Mouse (Mus musculus): ENCODE results near the gene Gm28305. TPM values are rescaled to one million over a fixed set of nuclear protein-coding genes. Genes with fewer than 3 reads are reported as not detected.

The Gm28305 gene
- not detected in 2 replicates for polyA plus RNA-seq (2015; fragmentation: Nextera tagmentation; extraction: Ambion mirVana)

DNA sequence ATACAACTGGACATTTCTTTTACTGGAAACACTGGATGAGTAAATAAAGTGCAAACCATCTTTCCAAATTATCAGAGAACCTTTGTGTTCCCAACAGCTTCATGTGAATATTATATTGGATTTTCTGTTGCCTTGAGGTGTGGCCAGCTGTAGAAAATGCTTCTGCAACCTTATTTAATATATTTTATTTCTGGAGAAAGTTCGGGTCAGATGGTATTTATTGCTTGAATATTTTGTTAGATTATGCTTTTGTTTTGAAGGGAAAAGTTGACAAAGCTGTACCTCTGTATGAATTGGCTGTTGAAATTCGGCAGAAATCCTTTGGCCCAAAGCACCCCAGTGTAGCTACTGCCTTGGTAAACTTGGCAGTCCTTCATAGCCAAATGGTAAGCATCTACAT, at the start of gene Gm28305:
Gene Gm28305 (plus strand): TSS at position 301 of the 400 bp plus-strand sequence.
- Histone ChIP-seq H3K27ac (replicated peaks) (no peak within 1 kb of the TSS), H3K4me1 (replicated peaks) (no peaks in the 10 kb centered on the region), H3K27me3 (no peaks in the 10 kb centered on the region), H3K4me3 (no peak within 1 kb of the TSS), H3K9me3 (no peaks in the 10 kb centered on the region), H3K4me2 (no peak within 1 kb of the TSS), H3K9ac (no peak within 1 kb of the TSS), H3K36me3 (peaks cover 25% of the 10 kb centered on the region)
- 69% methylated on average over 2 of the region's 2 CpGs for WGBS
- no peak for ATAC-seq (ENCODE audit: low FRiP score, low read depth)

DNA sequence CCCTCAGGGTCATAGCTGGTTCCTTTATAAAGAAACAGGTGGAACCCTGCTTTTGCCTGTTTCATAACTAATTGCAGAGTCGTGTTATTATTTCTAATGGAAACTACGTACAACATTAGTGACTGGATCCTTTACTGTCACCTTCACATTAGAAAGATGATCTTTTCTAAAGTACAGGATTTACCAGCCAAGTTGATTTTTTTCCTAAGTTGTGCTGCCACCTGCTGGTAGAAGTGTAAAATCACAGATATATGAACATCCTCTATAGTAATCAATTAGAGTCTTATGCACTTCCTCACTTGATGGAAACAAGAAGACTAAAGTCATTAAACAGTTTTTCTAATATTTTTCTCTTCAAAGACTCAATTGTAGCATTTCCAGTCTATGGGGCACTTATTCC, 44.0 kb upstream of the Gm28305 start:
- H3K4me1 ChIP-seq (replicated peaks), result 0 out of 2 replicates have a peak, but pooled peaks cover 3% of the 10 kb centered on the region
- no peak for ATAC-seq (ENCODE audit: low FRiP score, low read depth)
- no peaks in the 10 kb centered on the region; the same call in 1 of the 2 replicates for H3K27me3 ChIP-seq
- H3K4me2 ChIP-seq, result no peak overlapping the region
- H3K36me3 ChIP-seq, result no peaks in the 10 kb centered on the region
- 8% methylated on average over 2 of the region's 2 CpGs for WGBS
- H3K27ac ChIP-seq (replicated peaks), result no peak overlapping the region
- H3K4me3 ChIP-seq, result no peak overlapping the region
- H3K9ac ChIP-seq, result no peak overlapping the region
- no peaks in the 10 kb centered on the region for H3K9me3 ChIP-seq

DNA sequence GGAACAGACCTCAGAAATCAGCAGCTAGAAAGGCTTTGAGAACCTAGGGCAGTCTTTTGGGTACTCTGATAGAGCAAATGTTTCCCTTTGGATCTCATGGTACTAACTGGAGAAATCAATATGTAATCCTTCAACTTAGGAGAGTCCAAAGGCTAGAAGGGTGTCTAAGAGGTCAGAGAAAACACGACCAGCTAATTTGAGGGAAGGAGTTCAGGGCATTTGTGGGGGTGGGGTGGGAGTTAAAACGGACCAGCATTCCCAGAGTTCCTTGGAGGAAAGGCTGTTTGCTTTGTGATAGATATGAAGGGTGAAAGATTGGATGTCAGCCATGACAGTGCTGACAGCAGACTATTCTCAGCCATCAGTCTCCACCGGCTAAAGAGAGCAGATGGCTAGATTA, 39.9 kb upstream of the Gm28305 start:
- no peak for ATAC-seq (ENCODE audit: low FRiP score, low read depth)
- Histone ChIP-seq H3K4me1 (replicated peaks) (peaks cover 22% of the 10 kb centered on the region), H3K27ac (replicated peaks) (no peak overlapping the region), H3K9me3 (no peaks in the 10 kb centered on the region), H3K36me3 (no peaks in the 10 kb centered on the region), H3K9ac (no peak overlapping the region), H3K27me3 (no peaks in the 10 kb centered on the region; the same call in 1 of the 2 replicates), H3K4me3 (no peak overlapping the region), H3K4me2 (no peak overlapping the region)
- WGBS, result 56% methylated on average over 3 of the region's 3 CpGs

DNA sequence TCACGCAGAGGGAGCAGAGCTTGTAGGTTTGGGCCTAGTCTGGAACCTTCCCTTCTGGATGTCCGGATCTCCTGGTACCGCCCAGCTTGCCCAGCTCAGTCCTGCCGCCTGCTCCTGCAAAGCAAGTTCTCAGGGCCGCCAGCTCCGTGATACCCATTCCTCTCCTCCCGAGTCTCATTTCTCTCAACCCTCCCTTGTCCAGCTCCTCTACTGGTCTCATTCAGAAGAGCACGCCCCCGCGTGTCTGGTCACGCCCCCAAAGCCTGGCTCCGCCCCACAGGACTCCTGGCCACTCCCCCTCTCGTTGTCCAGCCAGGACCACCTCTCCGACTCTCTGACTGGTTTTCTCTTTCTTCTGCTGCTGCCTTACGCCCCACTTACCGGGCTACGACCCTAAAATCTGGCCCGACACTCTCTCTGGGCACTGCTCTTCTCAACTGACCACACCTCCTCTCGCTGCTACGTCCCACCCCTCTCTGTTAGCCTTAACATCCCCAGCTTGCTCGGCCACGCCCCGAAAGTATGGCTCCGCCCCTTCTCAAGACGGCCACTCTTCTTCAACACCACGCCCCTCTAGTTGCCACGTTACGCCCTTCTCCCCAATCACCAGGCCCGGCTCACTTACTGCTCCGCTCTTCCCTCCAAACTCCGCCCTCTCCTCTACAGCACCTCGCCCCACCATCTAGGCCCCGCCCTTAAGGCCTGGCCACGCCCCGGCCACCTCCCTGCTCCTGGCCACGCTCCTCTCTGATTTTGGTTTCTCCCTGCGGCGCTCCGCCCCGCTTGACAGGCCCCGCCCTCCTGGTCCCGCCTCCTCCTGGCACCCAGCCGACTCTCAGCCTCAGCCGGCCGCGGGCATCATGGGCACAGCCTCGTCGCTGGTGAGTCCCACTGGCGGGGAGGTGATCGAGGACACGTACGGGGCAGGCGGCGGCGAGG, 38.3 kb upstream of the Gm28305 start, which contains the start of gene Nphp3:
Gene Nphp3 (plus strand): TSS at position 624 of the 939 bp plus-strand sequence.
- WGBS, result under 1% methylated on average over 55 of the region's 55 CpGs
- Histone ChIP-seq H3K27me3 (no peaks in the 10 kb centered on the region; the same call in 1 of the 2 replicates), H3K4me2 (peak within 1 kb of the TSS; percentile 78), H3K9ac (peak within 1 kb of the TSS; percentile 50), H3K4me1 (replicated peaks) (peaks cover 22% of the 10 kb centered on the region), H3K36me3 (no peaks in the 10 kb centered on the region), H3K4me3 (peak within 1 kb of the TSS; percentile 52), H3K27ac (replicated peaks) (peak within 1 kb of the TSS; percentile 93), H3K9me3 (no peaks in the 10 kb centered on the region)
- ATAC-seq (ENCODE audit: low FRiP score, low read depth), result peak; percentile 99

DNA sequence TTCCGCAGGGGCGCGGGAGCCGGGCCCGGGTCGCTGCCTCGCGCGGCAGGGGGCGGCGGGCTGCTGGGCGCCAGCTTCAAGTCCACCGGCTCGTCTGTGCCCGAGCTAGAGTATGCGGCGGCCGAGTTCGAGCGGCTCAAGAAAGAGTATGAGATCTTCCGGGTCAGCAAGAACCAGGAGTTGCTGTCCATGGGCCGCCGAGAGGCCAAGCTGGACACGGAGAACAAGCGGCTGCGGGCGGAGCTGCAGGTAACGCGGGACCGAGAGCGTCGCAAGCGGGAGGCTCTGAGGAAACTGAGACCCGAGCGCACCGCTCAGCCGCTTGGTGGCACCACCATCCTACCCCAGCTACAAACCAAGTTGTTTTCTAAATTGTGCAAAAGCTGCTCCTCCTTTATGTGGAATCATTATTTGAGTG, 37.5 kb upstream of the Gm28305 start:
- H3K4me3 ChIP-seq, result peak overlapping the region; percentile 52
- H3K27me3 ChIP-seq, result no peaks in the 10 kb centered on the region; the same call in 1 of the 2 replicates
- peaks cover 22% of the 10 kb centered on the region for H3K4me1 ChIP-seq (replicated peaks)
- WGBS, result under 1% methylated on average over 35 of the region's 37 CpGs
- no peaks in the 10 kb centered on the region for H3K9me3 ChIP-seq
- peak overlapping the region; percentile 81 for H3K27ac ChIP-seq (replicated peaks)
- peak overlapping the region; percentile 78 for H3K4me2 ChIP-seq
- peak overlapping the region; percentile 50 for H3K9ac ChIP-seq
- H3K36me3 ChIP-seq, result no peaks in the 10 kb centered on the region
- ATAC-seq (ENCODE audit: low FRiP score, low read depth), result peak; percentile 63

DNA sequence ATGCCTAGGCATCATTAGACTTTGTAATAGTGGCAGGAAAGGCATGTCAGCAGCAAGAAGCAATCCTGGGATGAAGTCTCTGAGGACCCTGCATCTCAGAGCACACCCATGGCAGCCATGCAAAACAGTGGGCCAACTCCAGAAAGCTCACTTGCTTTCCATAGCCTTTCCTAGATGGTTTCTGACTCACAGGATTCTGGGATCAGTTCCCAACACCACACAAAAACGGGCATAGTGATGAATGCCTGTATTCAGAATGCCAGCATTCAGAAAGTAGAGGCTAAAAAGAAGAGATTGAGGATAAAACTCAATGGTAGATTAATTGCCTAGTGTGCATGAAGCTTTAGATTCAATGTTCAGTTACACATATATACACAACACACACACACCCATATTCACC, 25.9 kb upstream of the Gm28305 start:
- no peak overlapping the region for H3K27ac ChIP-seq (replicated peaks)
- no peak overlapping the region for H3K9ac ChIP-seq
- peaks cover 37% of the 10 kb centered on the region for H3K36me3 ChIP-seq

DNA sequence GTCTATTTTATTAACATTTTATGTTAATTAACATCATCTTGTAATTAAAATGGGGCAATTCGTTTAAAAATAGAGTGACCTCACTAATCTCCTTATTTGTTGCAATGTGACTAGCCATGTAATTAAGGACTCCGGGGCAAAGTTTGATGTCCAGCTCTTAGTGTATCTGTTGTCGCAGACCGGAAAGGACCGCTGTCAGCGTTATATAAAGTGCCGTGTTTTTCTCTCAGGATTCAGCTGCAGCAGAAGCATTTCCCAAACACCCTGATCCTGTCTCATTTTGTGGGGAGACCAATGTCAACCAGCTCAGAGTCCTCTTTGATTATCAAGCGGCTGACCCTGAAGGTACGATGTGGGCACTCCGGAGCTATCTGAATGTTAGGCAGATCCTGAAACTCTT, 19.4 kb upstream of the Gm28305 start:
- Histone ChIP-seq H3K4me1 (replicated peaks) (no peaks in the 10 kb centered on the region), H3K27ac (replicated peaks) (no peak overlapping the region), H3K27me3 (no peaks in the 10 kb centered on the region), H3K4me2 (no peak overlapping the region), H3K4me3 (no peak overlapping the region), H3K36me3 (peaks cover 33% of the 10 kb centered on the region), H3K9me3 (no peaks in the 10 kb centered on the region), H3K9ac (no peak overlapping the region)
- ATAC-seq (ENCODE audit: low FRiP score, low read depth), result no peak
- 92% methylated on average over 10 of the region's 10 CpGs for WGBS

More for the DNA sequence above, 25.9 kb upstream of the Gm28305 start:
- no peak overlapping the region for H3K4me3 ChIP-seq
- no peak overlapping the region for H3K4me2 ChIP-seq
- H3K9me3 ChIP-seq, result no peaks in the 10 kb centered on the region
- 69% methylated on average over 1 of the region's 1 CpGs for WGBS
- no peaks in the 10 kb centered on the region for H3K4me1 ChIP-seq (replicated peaks)
- ATAC-seq (ENCODE audit: low FRiP score, low read depth), result no peak
- H3K27me3 ChIP-seq, result no peaks in the 10 kb centered on the region

DNA sequence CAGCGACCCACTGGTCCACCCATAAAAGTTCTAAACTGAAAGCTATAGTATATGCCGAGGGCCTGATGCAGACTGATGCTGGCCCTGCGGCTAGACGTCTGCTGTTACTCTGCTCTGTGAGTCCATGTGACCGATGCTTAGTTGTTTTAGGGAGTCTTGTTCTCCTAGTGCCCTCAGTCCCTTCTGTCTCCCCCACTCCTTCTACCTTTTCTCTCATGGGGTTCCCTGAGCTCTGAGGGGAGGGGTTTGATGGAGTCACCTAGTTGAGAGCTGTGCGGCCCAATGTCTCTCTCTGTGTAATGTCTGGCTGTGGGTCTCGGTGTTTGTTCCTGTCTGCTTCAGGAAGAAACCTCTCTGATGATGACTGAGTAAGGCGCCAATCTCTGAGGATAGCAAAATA, 13.3 kb upstream of the Gm28305 start:
- 97% methylated on average over 8 of the region's 8 CpGs for WGBS

DNA sequence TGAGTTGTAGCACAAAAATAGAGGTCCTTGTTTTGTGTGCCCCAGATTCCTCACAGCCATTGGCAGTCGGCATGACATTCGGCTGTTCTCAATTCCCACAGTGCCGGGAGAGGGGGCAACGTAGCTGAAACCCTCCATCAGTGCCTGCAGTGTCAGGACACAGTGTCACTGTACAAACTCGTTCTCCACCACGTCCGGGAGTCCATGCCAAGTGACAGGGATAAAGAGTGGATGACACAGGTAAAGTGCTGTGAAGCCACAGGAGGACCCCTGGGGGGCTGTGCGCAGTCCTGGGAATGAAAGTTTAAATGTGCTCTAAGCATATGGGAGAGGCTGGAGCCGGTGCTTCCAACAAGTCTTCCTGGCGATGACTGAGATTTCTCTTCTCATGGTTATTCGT, 10.6 kb upstream of the Gm28305 start:
- no peaks in the 10 kb centered on the region for H3K9me3 ChIP-seq
- no peak overlapping the region for H3K4me3 ChIP-seq
- peaks cover 34% of the 10 kb centered on the region for H3K36me3 ChIP-seq
- H3K27me3 ChIP-seq, result no peaks in the 10 kb centered on the region
- H3K4me2 ChIP-seq, result no peak overlapping the region
- no peak for ATAC-seq (ENCODE audit: low FRiP score, low read depth)
- 92% methylated on average over 11 of the region's 11 CpGs for WGBS
- no peak overlapping the region for H3K27ac ChIP-seq (replicated peaks)
- H3K9ac ChIP-seq, result no peak overlapping the region
- H3K4me1 ChIP-seq (replicated peaks), result no peaks in the 10 kb centered on the region

More for the DNA sequence above, 13.3 kb upstream of the Gm28305 start:
- Histone ChIP-seq H3K36me3 (peaks cover 36% of the 10 kb centered on the region), H3K4me2 (no peak overlapping the region), H3K9me3 (no peaks in the 10 kb centered on the region), H3K4me3 (no peak overlapping the region), H3K9ac (no peak overlapping the region), H3K27ac (replicated peaks) (no peak overlapping the region), H3K27me3 (no peaks in the 10 kb centered on the region), H3K4me1 (replicated peaks) (no peaks in the 10 kb centered on the region)
- ATAC-seq (ENCODE audit: low FRiP score, low read depth), result no peak

DNA sequence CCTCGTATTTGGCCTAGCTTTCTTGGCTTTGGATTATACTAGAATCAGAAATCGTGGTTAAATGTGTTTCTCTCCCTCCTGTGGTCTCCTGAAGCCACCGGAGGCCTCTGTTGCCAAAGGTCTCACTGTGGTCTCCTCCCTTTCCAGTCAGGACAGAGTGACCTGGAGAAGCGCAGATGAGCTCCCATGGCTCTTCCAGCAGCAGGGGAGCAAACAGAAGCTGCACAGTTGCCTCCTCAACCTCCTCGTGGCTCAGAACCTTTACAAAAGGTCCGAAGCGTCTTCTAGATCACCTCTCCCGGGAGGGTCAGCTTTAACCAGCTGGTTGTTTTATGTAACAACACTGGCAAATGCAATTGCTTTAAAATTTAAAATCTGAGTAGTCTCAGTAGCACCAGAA, 6.2 kb upstream of the Gm28305 start:
- Histone ChIP-seq H3K4me2 (no peak overlapping the region), H3K27ac (replicated peaks) (no peak overlapping the region), H3K4me1 (replicated peaks) (no peaks in the 10 kb centered on the region), H3K36me3 (peaks cover 22% of the 10 kb centered on the region; the same call in 1 of the 2 replicates), H3K9me3 (no peaks in the 10 kb centered on the region), H3K27me3 (no peaks in the 10 kb centered on the region), H3K4me3 (no peak overlapping the region), H3K9ac (no peak overlapping the region)
- WGBS, result 80% methylated on average over 8 of the region's 8 CpGs
- ATAC-seq (ENCODE audit: low FRiP score, low read depth), result no peak

DNA sequence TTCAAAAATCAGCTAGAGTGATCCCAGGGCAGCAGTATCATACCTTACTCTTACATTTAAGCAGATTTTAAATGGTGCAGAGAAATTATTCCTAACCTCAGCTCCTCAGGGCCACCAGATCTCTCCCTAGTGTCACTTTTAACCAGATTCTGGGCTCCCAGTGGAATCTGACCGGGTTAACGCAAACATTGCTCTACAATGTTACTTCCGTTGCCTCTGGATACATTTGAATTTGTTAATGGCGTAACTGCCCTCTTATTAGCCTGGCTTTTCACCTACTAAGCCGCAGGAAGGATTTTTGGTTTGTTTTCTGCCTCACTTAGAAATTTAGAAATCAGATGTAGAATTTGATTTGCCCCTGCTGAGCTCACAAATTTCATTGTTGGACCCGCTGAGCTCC, 5.7 kb upstream of the Gm28305 start:
- Histone ChIP-seq H3K4me1 (replicated peaks) (no peaks in the 10 kb centered on the region), H3K9me3 (no peaks in the 10 kb centered on the region), H3K27me3 (no peaks in the 10 kb centered on the region), H3K9ac (no peak overlapping the region), H3K4me3 (no peak overlapping the region), H3K27ac (replicated peaks) (no peak overlapping the region), H3K36me3 (peaks cover 22% of the 10 kb centered on the region; the same call in 1 of the 2 replicates), H3K4me2 (no peak overlapping the region)
- 67% methylated on average over 6 of the region's 6 CpGs for WGBS
- ATAC-seq (ENCODE audit: low FRiP score, low read depth), result no peak

DNA sequence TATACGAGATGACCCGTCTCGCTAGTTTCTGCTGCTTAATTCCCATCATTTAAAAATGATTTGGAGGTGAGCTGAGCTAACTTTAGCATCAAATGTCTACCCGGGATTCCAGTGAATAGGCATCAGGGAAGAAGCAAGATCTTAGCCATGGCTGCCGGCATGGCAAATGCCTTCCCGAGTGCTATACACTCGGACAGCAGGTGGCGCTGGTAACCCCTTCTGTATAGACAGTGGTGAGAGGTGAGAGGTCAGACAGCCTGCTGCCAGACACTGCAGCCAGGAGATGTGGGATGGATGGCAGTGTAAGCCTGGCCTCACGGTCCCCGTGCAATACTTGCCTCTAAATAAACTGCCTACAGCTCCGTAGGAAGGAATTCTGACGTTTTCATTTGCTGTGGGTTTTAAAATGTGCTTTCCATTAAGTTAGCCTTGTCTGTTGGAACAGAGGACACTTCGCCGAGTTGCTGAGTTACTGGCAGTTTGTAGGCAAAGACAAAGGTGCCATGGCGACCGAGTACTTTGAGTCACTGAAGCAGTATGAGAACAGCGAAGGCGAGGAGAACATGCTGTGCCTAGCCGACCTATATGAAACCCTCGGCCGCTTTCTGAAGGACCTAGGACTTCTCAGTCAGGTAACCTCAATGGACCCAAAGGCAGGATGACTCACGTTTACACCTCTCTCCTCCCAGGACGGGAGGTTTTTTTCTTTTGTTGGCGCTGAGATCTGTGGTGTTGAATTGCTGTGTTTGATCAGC, 5.0 kb upstream of the Gm28305 start:
- no peak for ATAC-seq (ENCODE audit: low FRiP score, low read depth)
- H3K4me2 ChIP-seq, result no peak overlapping the region
- peaks cover 22% of the 10 kb centered on the region; the same call in 1 of the 2 replicates for H3K36me3 ChIP-seq

More for the DNA sequence above, 5.0 kb upstream of the Gm28305 start:
- Histone ChIP-seq H3K9me3 (no peaks in the 10 kb centered on the region), H3K9ac (no peak overlapping the region), H3K27me3 (no peaks in the 10 kb centered on the region), H3K4me3 (no peak overlapping the region), H3K4me1 (replicated peaks) (no peaks in the 10 kb centered on the region), H3K27ac (replicated peaks) (no peak overlapping the region)
- 51% methylated on average over 24 of the region's 24 CpGs for WGBS
